Mouse (Mus musculus): ENCODE data around the gene Sp2. TPM values are rescaled to one million over a fixed set of nuclear protein-coding genes. Genes with fewer than 3 reads are reported as not detected.

The Sp2 gene
- total and polyA plus RNA-seq, 3 experiments, result 1.1 to 21.0 (median 2.8) TPM

- peaks cover 13 to 63% of the 10 kb centered on the region in 2 experiments for H3K4me1 ChIP-seq (ENCODE audit: control insufficient read depth in 1 of 2, insufficient read depth in 2 of 2)
- H3K79me2 ChIP-seq (replicated peaks; ENCODE audit: control insufficient read depth, extremely low read depth, insufficient read depth, poor library complexity, severe bottlenecking), result peaks cover 26% of the 10 kb centered on the region
- DNase-seq (ENCODE audit: extremely low read depth), result peak; percentile 65
- H3K4me2 ChIP-seq (ENCODE audit: insufficient read depth, low read depth, poor library complexity, severe bottlenecking), result peak overlapping the region; percentile 93
- dilution Hi-C loops (cut with MboI; ENCODE audit: extremely low pct_ligation_motif_present, extremely low pct_unique_long_range_greater_than_20kb, low sequenced_read_pairs), result no loop called here
- in situ Hi-C loops (cut with MboI; ENCODE audit: low pct_ligation_motif_present, low pct_unique_long_range_greater_than_20kb, low sequenced_read_pairs), result no loop called here
- TF ChIP-seq NELFE (IDR thresholded peaks at IDR 0.05; ENCODE audit: low read depth, low read length), result no peak
- TF ChIP-seq MEF2A (IDR thresholded peaks at IDR 0.05; ENCODE audit: borderline replicate concordance, low read depth, low read length), result 0 out of 2 replicates have a peak, but pooled peaks have one; percentile 42
- TF ChIP-seq MAX (IDR thresholded peaks at IDR 0.05; ENCODE audit: low read length), result peak; percentile 50; the same call in 1 of the 2 replicates
- TF ChIP-seq HCFC1 (IDR thresholded peaks at IDR 0.05; ENCODE audit: low read depth, low read length), result no peak; the same call in 1 of the 2 replicates
- no peak for TF ChIP-seq ZNF384 (IDR thresholded peaks at IDR 0.05; ENCODE audit: low read depth, low read length)
- TF ChIP-seq TBP (conservative IDR thresholded peaks at IDR 0.05; ENCODE audit: low read depth, low read length), result 0 out of 2 replicates have a peak, but pooled peaks have one; percentile 8
- TF ChIP-seq IRF4 (IDR thresholded peaks at IDR 0.05; ENCODE audit: low read depth, low read length), result no peak
- TF ChIP-seq CHD1 (IDR thresholded peaks at IDR 0.05; ENCODE audit: low read depth, low read length), result no peak; the same call in 1 of the 2 replicates
- TF ChIP-seq MYC (IDR thresholded peaks at IDR 0.05; ENCODE audit: low read depth, low read length), result peak; percentile 45; the same call in 1 of the 2 replicates
- TF ChIP-seq ZMIZ1 (IDR thresholded peaks at IDR 0.05; ENCODE audit: low read depth, low read length), result 0 out of 2 replicates have a peak, but pooled peaks have one; percentile 55
- no peak for TF ChIP-seq ELF1 (IDR thresholded peaks at IDR 0.05; ENCODE audit: low read depth, low read length)
- 0 out of 2 replicates have a peak, but pooled peaks have one; percentile 10 for TF ChIP-seq NRF1 (IDR thresholded peaks at IDR 0.05; ENCODE audit: low read depth, low read length)
- peak; percentile 48; the same call in 1 of the 2 replicates for TF ChIP-seq MXI1 (IDR thresholded peaks at IDR 0.05; ENCODE audit: low read depth, low read length)
- H3K36me3 ChIP-seq (replicated peaks in 1 of 2; ENCODE audit: control insufficient read depth in 1 of 2, insufficient read depth in 1 of 2, low read length in 1 of 2), result peaks cover 12 to 42% of the 10 kb centered on the region in 2 experiments
- no peaks in the 10 kb centered on the region for H3K9me3 ChIP-seq (replicated peaks; ENCODE audit: low read length)
- peak overlapping the region; percentile 58 for H3K9ac ChIP-seq (ENCODE audit: insufficient read depth, low read depth)
- no peaks in the 10 kb centered on the region for H3K27me3 ChIP-seq (replicated peaks)
- peak overlapping the region; percentile 45 to 53 (median 51) for H3K4me3 ChIP-seq (replicated peaks in 1 of 3; ENCODE audit: low read depth in 2 of 3, low read length in 2 of 3, poor library complexity in 1 of 3)
- H3K27ac ChIP-seq (ENCODE audit: insufficient read depth, low read depth), result peak overlapping the region; percentile 77
Measured at GRCm38 (mm10) chr11:96967544-96968269, 15.1 kb downstream of the Sp2 start.

- Histone ChIP-seq H3K27me3 (replicated peaks) (no peaks in the 10 kb centered on the region), H3K9ac (ENCODE audit: insufficient read depth, low read depth) (peak overlapping the region; percentile 58), H3K9me3 (replicated peaks; ENCODE audit: low read length) (no peaks in the 10 kb centered on the region), H3K79me2 (replicated peaks; ENCODE audit: control insufficient read depth, extremely low read depth, insufficient read depth, poor library complexity, severe bottlenecking) (peaks cover 26% of the 10 kb centered on the region), H3K4me2 (ENCODE audit: insufficient read depth, low read depth, poor library complexity, severe bottlenecking) (peak overlapping the region; percentile 93), H3K4me3 (replicated peaks in 1 of 3; ENCODE audit: low read depth in 2 of 3, low read length in 2 of 3, poor library complexity in 1 of 3) (peak overlapping the region; percentile 45 to 53 (median 51)), H3K4me1 (ENCODE audit: control insufficient read depth in 1 of 2, insufficient read depth in 2 of 2) (peaks cover 10 to 57% of the 10 kb centered on the region in 2 experiments), H3K36me3 (replicated peaks in 1 of 2; ENCODE audit: control insufficient read depth in 1 of 2, insufficient read depth in 1 of 2, low read length in 1 of 2) (peaks cover 18 to 45% of the 10 kb centered on the region in 2 experiments), H3K27ac (ENCODE audit: insufficient read depth, low read depth) (peak overlapping the region; percentile 77)
- DNase-seq (ENCODE audit: extremely low read depth), result peak; percentile 63
- dilution Hi-C loops (cut with MboI; ENCODE audit: extremely low pct_ligation_motif_present, extremely low pct_unique_long_range_greater_than_20kb, low sequenced_read_pairs) (no loop called here), in situ Hi-C loops (cut with MboI; ENCODE audit: low pct_ligation_motif_present, low pct_unique_long_range_greater_than_20kb, low sequenced_read_pairs) (no loop called here)
- peak; percentile 81; the same call in 1 of the 2 replicates for TF ChIP-seq CHD1 (IDR thresholded peaks at IDR 0.05; ENCODE audit: low read depth, low read length)
- peak; percentile 78 for TF ChIP-seq SIN3A (IDR thresholded peaks at IDR 0.05; ENCODE audit: low read length)
- no peak for TF ChIP-seq UBTF (IDR thresholded peaks at IDR 0.05; ENCODE audit: low read depth, low read length)
- TF ChIP-seq PAX5 (IDR thresholded peaks at IDR 0.05; ENCODE audit: low read length), result no peak
- TF ChIP-seq TBP (conservative IDR thresholded peaks at IDR 0.05; ENCODE audit: low read depth, low read length), result peak; percentile 42; the same call in 1 of the 2 replicates
- TF ChIP-seq MAX (IDR thresholded peaks at IDR 0.05; ENCODE audit: low read length), result 0 out of 2 replicates have a peak, but pooled peaks have one; percentile 40
- no peak for TF ChIP-seq SMC3 (IDR thresholded peaks at IDR 0.05; ENCODE audit: low read depth, low read length)
- TF ChIP-seq ELF1 (IDR thresholded peaks at IDR 0.05; ENCODE audit: low read depth, low read length), result peak; percentile 51; the same call in 1 of the 2 replicates
- TF ChIP-seq POLR2AphosphoS2 (IDR thresholded peaks at IDR 0.05; ENCODE audit: low read depth, low read length), result peak; percentile 74; the same call in 1 of the 2 replicates
- no peak for TF ChIP-seq E2F4 (IDR thresholded peaks at IDR 0.05; ENCODE audit: insufficient replicate concordance, low read depth, low read length)
- peak; percentile 55; the same call in 1 of the 2 replicates for TF ChIP-seq EP300 (IDR thresholded peaks at IDR 0.05; ENCODE audit: low read length)
- no peak for TF ChIP-seq NRF1 (IDR thresholded peaks at IDR 0.05; ENCODE audit: low read depth, low read length)
- no peak for TF ChIP-seq ZKSCAN1 (IDR thresholded peaks at IDR 0.05; ENCODE audit: borderline replicate concordance, low read depth, low read length)
- TF ChIP-seq USF2 (conservative IDR thresholded peaks at IDR 0.05; ENCODE audit: low read depth, low read length), result no peak
- TF ChIP-seq MAZ (IDR thresholded peaks at IDR 0.05; ENCODE audit: low read depth, low read length), result 0 out of 2 replicates have a peak, but pooled peaks have one; percentile 28
- peak; percentile 47 for TF ChIP-seq JUND (conservative IDR thresholded peaks at IDR 0.05; ENCODE audit: low read depth, low read length)
- no peak; the same call in 1 of the 2 replicates for TF ChIP-seq MYC (IDR thresholded peaks at IDR 0.05; ENCODE audit: low read depth, low read length)
- no peak for TF ChIP-seq KAT2A (IDR thresholded peaks at IDR 0.05; ENCODE audit: insufficient replicate concordance, low read length)
- TF ChIP-seq MEF2A (IDR thresholded peaks at IDR 0.05; ENCODE audit: borderline replicate concordance, low read depth, low read length), result no peak
- TF ChIP-seq BHLHE40 (IDR thresholded peaks at IDR 0.05; ENCODE audit: low read depth, low read length), result peak; percentile 50; the same call in 1 of the 2 replicates
- TF ChIP-seq RAD21 (IDR thresholded peaks at IDR 0.05; ENCODE audit: low read depth, low read length), result no peak
Measured at GRCm38 (mm10) chr11:96966914-96967543, 15.7 kb downstream of the Sp2 start.

All from CH12.LX (cell line).